Mouse (Mus musculus) heart, adult 2 months (tissue): ENCODE data around the gene Daam2.

ENCODE experiments used
- CTCF ChIP-seq: fragments of 200-600 bp; IDR thresholded peaks from 2 replicates; pipeline ENCODE4 v1.8.1; 2022; ENCODE audit warnings: antibody characterized with exemption, mild to moderate bottlenecking, moderate library complexity
- POLR2A ChIP-seq: fragments of 200-500 bp; IDR thresholded peaks from 2 replicates; pipeline ENCODE4 v1.6.1; 2011; ENCODE audit warnings: mild to moderate bottlenecking, low read depth, low read length, control low read depth; ENCODE audit not compliant: insufficient read depth

DNA sequence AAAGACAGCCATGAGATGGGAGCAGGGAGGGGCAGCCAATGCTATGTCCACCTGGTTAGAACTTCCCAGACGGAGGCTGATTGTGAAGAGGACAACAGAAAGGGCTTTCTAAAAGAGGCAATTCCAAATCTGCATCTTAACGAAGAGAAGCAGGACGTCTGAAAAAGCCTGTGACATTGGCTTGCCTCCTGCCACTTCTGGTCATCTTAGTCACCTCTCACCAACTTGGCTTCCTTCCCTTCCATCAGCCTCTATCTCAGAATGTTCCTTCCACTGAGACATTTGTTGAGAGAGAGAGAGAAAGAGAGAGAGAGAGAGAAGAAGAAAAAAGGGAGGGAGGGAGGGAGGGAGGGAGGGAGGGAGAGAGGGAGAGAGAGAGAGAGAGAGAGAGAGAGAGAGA, 47.1 kb downstream of the Daam2 start:
- TF ChIP-seq CTCF, result no peak
- TF ChIP-seq POLR2A, result no peak
